Mouse (Mus musculus) embryo, embryonic 11 days (tissue): ENCODE measurements at regions not wholly inside any gene's neighbourhood (a gene's known extent, or its start where the extent isn't known, plus 50 kb on each side); places are given as distances from the start of the nearest gene placed in this dataset.

Experiments
- DNase-seq: peaks from one replicate; pipeline ENCODE4 v3.0.0-alpha.2; 2015

GRCm38 (mm10) chr15:62862574-62862973 is 982.4 kb downstream of the Gsdmc2 start:
- DNase-seq: no peak

GRCm38 (mm10) chr15:62861422-62861821 is 983.6 kb downstream of the Gsdmc2 start:
- DNase-seq: no peak

GRCm38 (mm10) chr15:62849326-62849725 is 995.7 kb downstream of the Gsdmc2 start:
- DNase-seq: no peak

- DNase-seq: no peak
These were observed 999.1 kb downstream of the Gsdmc2 start for GRCm38 (mm10) chr15:62845884-62846283.

DNA sequence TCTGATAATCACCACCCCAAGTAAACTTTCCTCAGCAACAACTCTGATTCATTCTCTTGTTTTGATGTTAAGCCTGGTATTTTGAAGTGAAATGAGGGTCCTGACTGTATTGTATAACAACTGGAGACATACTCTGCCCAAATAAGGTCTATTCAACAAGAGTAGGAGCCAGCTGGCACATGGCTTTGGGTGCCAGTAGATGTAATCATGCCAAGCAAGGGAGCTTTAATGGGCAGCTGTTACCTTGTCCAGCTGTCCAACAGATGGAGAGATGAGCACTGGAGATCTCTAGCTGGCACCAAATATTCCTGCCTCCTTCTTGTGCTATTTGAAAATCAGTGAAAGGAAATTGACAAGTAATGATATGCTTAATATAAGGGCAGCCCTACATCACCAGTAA is 1019.4 kb downstream of the Gsdmc2 start:
- no peak for DNase-seq

DNA sequence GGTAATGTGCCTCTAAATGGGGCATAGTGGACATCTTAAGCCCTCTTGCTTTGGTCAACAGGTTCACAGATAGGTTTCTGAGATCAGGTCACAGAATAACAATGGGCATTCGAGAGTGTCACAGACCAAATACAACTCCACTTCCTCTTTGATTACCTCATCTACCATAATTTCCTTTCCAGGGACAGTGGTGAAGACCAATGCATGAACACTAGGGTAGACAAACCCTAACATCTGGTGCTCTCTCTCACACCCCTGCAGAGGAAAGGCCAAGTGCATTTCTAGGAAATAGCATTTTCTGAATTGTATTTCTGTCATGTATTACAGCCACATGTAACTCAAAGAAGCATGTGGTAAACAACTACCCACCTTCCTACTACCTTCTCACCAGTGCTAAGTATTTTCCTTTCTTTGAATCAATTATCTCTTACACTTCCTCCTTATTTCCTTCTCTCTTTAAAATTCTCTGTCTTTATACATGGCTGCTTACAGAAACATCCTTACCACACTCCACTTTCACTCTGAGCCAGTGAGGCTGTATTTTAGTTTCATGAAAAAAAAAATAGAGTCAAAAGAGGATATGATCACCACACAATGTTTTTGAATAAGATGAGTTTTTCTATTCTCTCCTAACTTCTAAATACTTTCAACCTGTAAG is 1021.0 kb downstream of the Gsdmc2 start:
- no peak for DNase-seq

DNA sequence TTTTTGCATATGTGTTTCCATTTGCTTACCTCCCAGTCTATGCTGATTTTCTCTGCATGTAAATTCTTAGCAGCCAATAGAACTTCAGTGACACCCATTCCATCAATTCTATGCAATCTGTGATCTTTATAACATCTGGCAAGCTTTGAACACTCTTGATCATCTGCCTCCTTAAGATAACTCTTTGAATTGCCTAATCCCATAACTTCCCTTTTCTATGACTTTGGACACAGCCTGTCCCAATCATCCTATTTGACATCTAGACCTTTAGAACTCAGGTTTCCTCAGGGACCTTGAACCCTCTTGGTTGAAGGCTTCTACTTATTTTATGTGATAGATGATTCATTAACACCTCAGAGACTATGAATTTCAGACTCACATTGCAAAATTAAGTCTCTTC is 1022.7 kb downstream of the Gsdmc2 start:
- no peak for DNase-seq

DNA sequence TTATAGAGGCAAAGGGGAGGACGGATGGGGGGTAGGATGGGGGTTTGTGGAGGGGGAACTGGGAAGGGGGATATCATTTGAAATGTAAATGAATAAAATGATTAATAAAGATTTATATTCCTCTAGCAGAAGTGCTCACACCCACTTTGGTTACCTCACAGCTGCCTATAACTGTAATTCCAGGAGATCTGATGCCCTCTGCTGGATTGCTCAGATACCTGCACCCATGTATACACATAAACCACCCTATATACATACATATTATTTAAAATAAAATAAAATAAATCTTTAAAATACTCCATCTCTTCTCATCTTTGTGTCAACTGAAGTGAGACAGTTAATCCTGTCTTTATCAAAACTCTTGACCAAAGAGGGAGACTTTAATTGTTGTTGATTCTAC is 1031.9 kb downstream of the Gsdmc2 start:
- DNase-seq: no peak

DNA sequence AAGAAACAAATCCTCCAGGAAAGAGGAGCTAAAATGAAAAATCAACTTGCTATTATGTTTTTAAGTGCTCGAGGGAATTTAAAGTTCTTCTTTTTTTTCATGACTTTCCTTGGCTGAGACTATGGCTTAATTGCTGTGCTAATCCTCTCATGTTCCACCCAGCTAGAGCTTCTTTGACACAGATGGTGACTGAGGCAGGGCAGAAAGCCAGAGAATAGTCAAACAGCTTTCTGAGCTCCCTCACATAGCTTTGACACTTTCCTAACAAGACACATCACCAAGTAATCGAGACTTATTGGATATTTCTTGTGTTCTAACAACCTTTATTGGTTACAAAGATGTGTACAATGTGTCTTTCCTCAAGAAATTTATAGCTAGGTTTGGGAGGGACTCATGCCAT is 1033.0 kb downstream of the Gsdmc2 start:
- no peak for DNase-seq

GRCm38 (mm10) chr15:62809320-62809719 is 1035.7 kb downstream of the Gsdmc2 start:
- no peak for DNase-seq

DNA sequence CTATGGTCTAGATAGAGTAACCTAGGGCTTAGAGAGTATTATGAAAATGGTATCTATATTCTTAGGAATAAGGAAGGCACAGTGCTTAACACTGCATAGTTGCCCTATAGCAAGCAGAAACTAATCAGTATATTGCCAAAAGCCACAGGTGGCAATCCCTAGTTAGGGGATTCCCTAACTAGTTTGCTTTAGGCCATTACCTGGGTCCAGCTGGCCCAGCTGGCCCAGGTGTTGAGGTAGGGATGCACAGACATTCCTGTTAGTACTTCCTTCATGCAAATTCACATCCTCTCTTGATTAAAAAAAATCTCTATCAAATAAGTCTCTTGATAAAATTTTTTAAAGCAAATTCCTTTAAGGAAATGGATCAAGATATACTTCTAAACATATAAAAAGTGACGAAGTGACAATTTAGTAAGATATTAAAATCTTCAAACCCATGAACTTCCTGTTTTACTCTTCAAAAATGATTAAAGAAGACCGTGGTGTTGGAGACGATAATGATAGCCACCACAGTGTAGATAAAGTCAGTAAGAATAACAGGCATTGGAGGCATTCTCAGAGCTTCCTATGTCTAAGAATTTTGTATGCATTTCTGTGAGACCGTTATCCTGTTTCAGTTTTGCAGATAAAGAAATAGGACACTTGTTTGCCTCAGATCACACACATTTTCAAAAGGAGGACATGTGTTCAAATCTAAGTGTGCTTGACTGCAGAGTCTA is 1036.7 kb downstream of the Gsdmc2 start:
- no peak for DNase-seq

GRCm38 (mm10) chr15:62807364-62807763 is 1037.6 kb downstream of the Gsdmc2 start:
- no peak for DNase-seq

GRCm38 (mm10) chr15:62802770-62803169 is 1042.2 kb downstream of the Gsdmc2 start:
- DNase-seq: no peak

DNA sequence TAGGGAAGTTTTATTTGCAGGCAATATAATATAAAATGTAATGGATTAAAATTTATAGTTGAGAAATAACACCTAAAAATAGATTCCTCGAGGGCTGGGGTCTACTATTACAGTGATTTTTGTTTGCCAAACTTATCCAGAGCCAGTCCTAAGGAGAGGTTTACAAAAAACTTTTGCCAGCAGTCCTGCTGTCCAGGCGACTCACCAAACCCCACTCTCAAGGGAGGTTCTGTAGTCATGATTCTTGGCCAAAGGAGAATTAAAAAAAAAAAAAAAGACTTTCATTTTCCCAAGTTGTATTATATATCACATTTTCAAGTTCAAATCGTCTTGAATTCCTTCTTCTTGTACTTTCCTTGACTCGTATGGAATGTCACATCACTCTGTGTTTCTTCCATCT is 1046.2 kb downstream of the Gsdmc2 start:
- no peak for DNase-seq

DNA sequence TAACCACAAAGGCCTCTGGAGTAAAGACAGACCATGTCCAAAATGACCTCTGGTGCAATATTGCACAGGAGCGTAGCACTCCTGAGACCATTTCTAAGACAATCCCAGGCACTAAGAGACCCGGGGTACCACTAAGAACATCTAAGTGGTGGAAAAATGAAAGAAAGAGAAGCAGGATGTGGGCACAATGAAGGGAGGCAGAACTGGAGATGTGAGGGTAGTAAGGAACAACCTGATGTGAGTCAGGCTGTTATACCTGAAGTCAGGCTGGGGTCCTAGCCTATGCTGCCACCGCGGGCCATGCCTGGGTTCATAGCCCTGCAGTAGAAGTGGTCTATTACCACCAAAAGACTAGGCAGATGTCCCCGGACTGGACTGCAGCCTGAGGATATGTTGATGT is 1051.4 kb downstream of the Gsdmc2 start:
- no peak for DNase-seq

DNA sequence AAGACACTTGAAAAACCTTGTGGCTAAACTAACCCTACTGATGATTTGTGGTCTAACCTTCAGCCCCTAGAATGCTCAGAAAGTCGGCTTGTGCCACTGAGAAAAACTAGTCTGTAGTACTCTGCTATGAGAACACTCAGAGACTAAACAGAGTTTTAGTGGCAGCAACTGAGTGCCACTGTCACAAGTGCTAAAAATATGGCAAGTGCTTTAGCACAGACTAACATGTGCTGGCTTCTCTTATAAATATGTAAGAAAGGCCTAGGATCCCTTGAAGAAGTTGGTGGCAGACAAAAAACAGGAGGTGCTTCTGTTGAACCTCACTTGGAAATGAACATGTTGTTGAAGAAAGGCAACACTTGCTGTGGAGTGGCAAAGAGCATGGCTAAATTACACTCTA is 1052.9 kb downstream of the Gsdmc2 start:
- no peak for DNase-seq

DNA sequence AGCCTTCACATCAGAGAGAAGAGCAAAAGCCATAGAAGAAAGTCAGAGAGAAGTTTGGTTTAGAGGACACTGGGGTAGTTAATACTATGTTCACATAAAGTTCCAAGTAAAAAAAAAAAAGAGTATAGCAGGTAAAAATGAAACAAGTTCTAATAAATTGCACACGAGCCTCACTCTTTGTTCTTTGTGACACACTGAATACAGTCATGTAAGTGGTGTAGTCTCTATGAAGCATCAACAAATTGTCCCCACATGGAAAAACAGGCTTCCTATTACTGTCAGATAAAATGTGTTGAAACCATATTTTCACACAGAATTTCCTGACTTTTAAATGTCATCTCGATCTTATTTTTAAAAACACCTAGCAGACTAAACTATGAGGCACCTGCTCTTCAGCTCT is 1057.2 kb downstream of the Gsdmc2 start:
- no peak for DNase-seq

DNA sequence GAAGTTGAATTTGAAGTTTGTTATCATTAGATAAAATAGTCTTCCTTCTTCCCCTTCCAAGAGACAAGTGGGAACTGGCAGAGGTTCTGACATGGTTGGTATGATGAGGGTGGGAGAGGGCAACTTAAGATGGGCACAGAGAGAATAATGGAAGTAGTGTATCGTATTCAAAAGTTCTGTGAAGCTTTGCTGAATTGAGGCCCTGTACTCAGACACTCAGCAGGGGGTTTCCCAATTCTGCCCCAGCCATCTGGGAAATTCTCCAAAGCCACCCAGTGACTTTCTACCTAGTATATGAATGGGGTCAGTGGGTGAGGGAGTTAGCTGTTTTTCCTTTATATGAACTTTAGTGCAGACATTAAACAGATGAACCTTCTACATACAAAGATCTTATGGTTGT is 1058.7 kb downstream of the Gsdmc2 start:
- no peak for DNase-seq

- no peak for DNase-seq
These were observed 1060.4 kb downstream of the Gsdmc2 start for GRCm38 (mm10) chr15:62784456-62785139.

DNA sequence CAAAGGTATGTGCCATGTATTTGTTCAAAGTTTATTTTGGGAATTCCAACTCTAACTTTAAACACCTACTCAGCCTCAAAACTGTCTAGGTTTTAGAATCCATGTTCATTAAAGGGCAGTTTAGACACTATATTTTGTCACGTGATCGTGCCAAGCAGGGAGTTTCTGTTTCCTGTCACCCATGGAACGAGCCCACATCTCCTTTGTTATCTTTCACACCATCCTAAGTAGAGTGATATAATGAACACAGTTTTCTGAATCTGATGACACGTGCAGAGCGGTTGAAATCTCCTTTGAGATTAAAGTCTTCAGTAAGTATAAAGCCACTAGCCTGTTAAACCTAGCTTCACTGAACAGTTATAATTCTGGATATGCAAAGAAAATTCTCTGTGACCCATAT is 1066.1 kb downstream of the Gsdmc2 start:
- no peak for DNase-seq

- DNase-seq: no peak
These were observed 1092.3 kb downstream of the Gsdmc2 start for GRCm38 (mm10) chr15:62752686-62753085.

DNA sequence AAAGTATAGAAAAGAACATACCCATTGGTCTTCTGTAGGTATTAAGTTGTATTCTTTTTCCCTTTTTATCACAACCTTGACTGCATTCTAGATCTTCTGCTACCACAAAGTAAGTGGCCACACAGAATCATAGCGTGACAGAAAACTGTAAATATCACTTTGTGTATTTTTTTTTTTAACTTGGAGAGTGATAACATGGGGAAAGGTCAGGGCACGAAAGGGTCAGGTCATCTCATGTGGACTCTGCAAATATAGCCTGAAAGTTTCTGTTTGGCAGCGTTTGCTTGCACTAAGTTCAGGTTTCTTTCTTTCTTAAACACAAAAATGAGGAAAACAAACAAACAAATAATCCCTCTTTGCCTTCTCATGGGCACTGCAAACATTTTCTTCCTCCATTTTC is 1101.1 kb downstream of the Gsdmc2 start:
- DNase-seq: no peak

- no peak for DNase-seq
These were observed 1104.2 kb downstream of the Gsdmc2 start for GRCm38 (mm10) chr15:62740746-62741145.

DNA sequence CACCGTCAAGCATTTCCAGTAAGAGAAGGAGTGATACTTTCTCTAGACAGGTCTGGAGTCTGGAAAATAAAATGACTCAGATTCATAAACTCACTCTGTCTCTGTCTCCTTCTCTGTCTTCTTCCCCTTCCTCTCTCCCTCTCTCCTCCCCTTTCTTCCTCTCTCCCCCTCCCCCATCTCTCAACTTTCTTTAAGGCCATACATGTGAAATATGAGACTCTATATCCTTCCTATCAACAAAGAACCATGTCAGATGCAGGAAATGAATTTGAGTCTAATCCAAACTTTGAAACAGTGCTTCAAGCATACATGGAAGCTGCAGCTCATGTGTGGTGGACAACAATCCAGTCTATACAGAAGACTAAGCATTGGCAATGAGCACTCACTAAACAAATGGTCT is 1109.6 kb downstream of the Gsdmc2 start:
- no peak for DNase-seq
